Mouse (Mus musculus): Measurements from ENCODE around the gene Phf3. TPM values are rescaled to one million over a fixed set of nuclear protein-coding genes. Genes with fewer than 3 reads are reported as not detected.
"Not testable (repeated sequence)": the region's sequence is repeated elsewhere in the genome, so short reads cannot be mapped to it uniquely, and the experiment has no call there.

The Phf3 gene
- polyA plus RNA-seq (2016; fragmentation: Nextera tagmentation; extraction: Ambion mirVana): 44.5 and 44.9 TPM in 2 replicates

GRCm38 (mm10) chr1:30873541-30874260 lies at the start of gene Phf3:
Phf3 (minus strand) TSS chr1:30873921.
- no peaks in the 10 kb centered on the region for H3K9me3 ChIP-seq
- under 1% methylated on average over 44 of the region's 85 CpGs for WGBS
- peak within 1 kb of the TSS; percentile 61 for H3K4me2 ChIP-seq
- no peaks in the 10 kb centered on the region for H3K27me3 ChIP-seq
- no peaks in the 10 kb centered on the region for H3K36me3 ChIP-seq
- H3K4me1 ChIP-seq (replicated peaks): peaks cover 10% of the 10 kb centered on the region
- peak within 1 kb of the TSS; percentile 99 for H3K27ac ChIP-seq
- peak within 1 kb of the TSS; percentile 90 for H3K4me3 ChIP-seq (replicated peaks)
- H3K9ac ChIP-seq (replicated peaks): peak within 1 kb of the TSS; percentile 94
- peak; percentile 92 for ATAC-seq (ENCODE audit: insufficient number of reproducible peaks, insufficient read depth, low FRiP score, low TSS enrichment, low read depth)

- H3K4me2 ChIP-seq: no peak overlapping the region
- H3K4me1 ChIP-seq (replicated peaks): no peaks in the 10 kb centered on the region
- no peak overlapping the region for H3K9ac ChIP-seq (replicated peaks)
- WGBS: 83% methylated on average over 3 of the region's 3 CpGs
- ATAC-seq (ENCODE audit: insufficient number of reproducible peaks, insufficient read depth, low FRiP score, low TSS enrichment, low read depth): no peak
- H3K27ac ChIP-seq: no peak overlapping the region
- no peaks in the 10 kb centered on the region for H3K36me3 ChIP-seq
- peaks cover 19% of the 10 kb centered on the region for H3K9me3 ChIP-seq
- no peak overlapping the region for H3K4me3 ChIP-seq (replicated peaks)
- H3K27me3 ChIP-seq: no peaks in the 10 kb centered on the region
Measured at GRCm38 (mm10) chr1:30922237-30922636, 48.5 kb upstream of the Phf3 start.

GRCm38 (mm10) chr1:30921252-30921651 lies 47.5 kb upstream of the Phf3 start:
- no peak overlapping the region for H3K27ac ChIP-seq
- no peak overlapping the region for H3K9ac ChIP-seq (replicated peaks)
- H3K4me2 ChIP-seq: no peak overlapping the region
- H3K4me3 ChIP-seq (replicated peaks): no peak overlapping the region
- no peaks in the 10 kb centered on the region for H3K4me1 ChIP-seq (replicated peaks)
- no peak for ATAC-seq (ENCODE audit: insufficient number of reproducible peaks, insufficient read depth, low FRiP score, low TSS enrichment, low read depth)
- peaks cover 19% of the 10 kb centered on the region for H3K9me3 ChIP-seq
- H3K27me3 ChIP-seq: no peaks in the 10 kb centered on the region
- no peaks in the 10 kb centered on the region for H3K36me3 ChIP-seq

GRCm38 (mm10) chr1:30920620-30921177 lies 47.0 kb upstream of the Phf3 start:
- Histone ChIP-seq H3K9me3 (peaks cover 19% of the 10 kb centered on the region), H3K4me2 (no peak overlapping the region), H3K4me3 (replicated peaks) (no peak overlapping the region), H3K27ac (no peak overlapping the region), H3K27me3 (no peaks in the 10 kb centered on the region), H3K9ac (replicated peaks) (no peak overlapping the region), H3K4me1 (replicated peaks) (no peaks in the 10 kb centered on the region), H3K36me3 (no peaks in the 10 kb centered on the region)
- WGBS: 96% methylated on average over 1 of the region's 1 CpGs
- ATAC-seq (ENCODE audit: insufficient number of reproducible peaks, insufficient read depth, low FRiP score, low TSS enrichment, low read depth): no peak

- Histone ChIP-seq H3K9ac (replicated peaks) (no peak overlapping the region), H3K9me3 (no peaks in the 10 kb centered on the region), H3K27me3 (no peaks in the 10 kb centered on the region), H3K27ac (no peak overlapping the region), H3K36me3 (no peaks in the 10 kb centered on the region), H3K4me1 (replicated peaks) (no peaks in the 10 kb centered on the region), H3K4me2 (no peak overlapping the region), H3K4me3 (replicated peaks) (no peak overlapping the region)
- WGBS: 68% methylated on average over 3 of the region's 3 CpGs
- no peak for ATAC-seq (ENCODE audit: insufficient number of reproducible peaks, insufficient read depth, low FRiP score, low TSS enrichment, low read depth)
Measured at GRCm38 (mm10) chr1:30910172-30910571, 36.5 kb upstream of the Phf3 start.

- Histone ChIP-seq H3K4me1 (replicated peaks) (no peaks in the 10 kb centered on the region), H3K4me2 (no peak overlapping the region), H3K27me3 (no peaks in the 10 kb centered on the region), H3K9me3 (no peaks in the 10 kb centered on the region), H3K27ac (no peak overlapping the region), H3K4me3 (replicated peaks) (no peak overlapping the region), H3K36me3 (no peaks in the 10 kb centered on the region), H3K9ac (replicated peaks) (no peak overlapping the region)
- no peak for ATAC-seq (ENCODE audit: insufficient number of reproducible peaks, insufficient read depth, low FRiP score, low TSS enrichment, low read depth)
- 69% methylated on average over 4 of the region's 4 CpGs for WGBS
Measured at GRCm38 (mm10) chr1:30908797-30909196, 35.1 kb upstream of the Phf3 start.

GRCm38 (mm10) chr1:30903480-30904218 lies 29.9 kb upstream of the Phf3 start:
- Histone ChIP-seq H3K4me1 (replicated peaks) (no peaks in the 10 kb centered on the region), H3K36me3 (no peaks in the 10 kb centered on the region), H3K27me3 (no peaks in the 10 kb centered on the region), H3K27ac (no peak overlapping the region), H3K4me3 (replicated peaks) (no peak overlapping the region), H3K9me3 (no peaks in the 10 kb centered on the region), H3K9ac (replicated peaks) (no peak overlapping the region), H3K4me2 (no peak overlapping the region)
- 89% methylated on average over 3 of the region's 3 CpGs for WGBS
- ATAC-seq (ENCODE audit: insufficient number of reproducible peaks, insufficient read depth, low FRiP score, low TSS enrichment, low read depth): no peak

- Histone ChIP-seq H3K9ac (replicated peaks) (no peak overlapping the region), H3K36me3 (no peaks in the 10 kb centered on the region), H3K9me3 (no peaks in the 10 kb centered on the region), H3K27ac (no peak overlapping the region), H3K27me3 (no peaks in the 10 kb centered on the region), H3K4me2 (no peak overlapping the region), H3K4me3 (replicated peaks) (no peak overlapping the region), H3K4me1 (replicated peaks) (no peaks in the 10 kb centered on the region)
- 82% methylated on average over 2 of the region's 2 CpGs for WGBS
- no peak for ATAC-seq (ENCODE audit: insufficient number of reproducible peaks, insufficient read depth, low FRiP score, low TSS enrichment, low read depth)
Measured at GRCm38 (mm10) chr1:30898691-30899090, 25.0 kb upstream of the Phf3 start.

DNA sequence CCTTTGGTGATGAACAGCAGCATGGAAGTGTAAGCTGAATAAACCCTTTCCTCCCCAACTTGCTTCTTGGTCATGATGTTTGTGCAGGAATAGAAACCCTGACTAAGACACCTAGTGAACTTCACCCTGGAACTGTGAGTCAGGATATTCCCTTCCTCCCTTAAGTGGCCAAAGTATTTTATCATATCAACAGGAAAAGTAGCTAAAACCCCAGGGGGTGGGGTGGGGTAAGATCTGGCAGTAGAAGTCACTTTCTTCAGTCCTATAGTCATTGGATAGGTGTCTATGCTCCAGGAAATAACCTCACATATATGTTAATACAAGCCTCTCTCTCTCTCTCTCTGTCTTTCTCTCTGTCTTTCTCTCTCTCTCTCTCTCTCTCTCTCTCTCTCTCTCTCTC lies 21.6 kb upstream of the Phf3 start:
- ATAC-seq (ENCODE audit: insufficient number of reproducible peaks, insufficient read depth, low FRiP score, low TSS enrichment, low read depth): not testable (repeated sequence)

DNA sequence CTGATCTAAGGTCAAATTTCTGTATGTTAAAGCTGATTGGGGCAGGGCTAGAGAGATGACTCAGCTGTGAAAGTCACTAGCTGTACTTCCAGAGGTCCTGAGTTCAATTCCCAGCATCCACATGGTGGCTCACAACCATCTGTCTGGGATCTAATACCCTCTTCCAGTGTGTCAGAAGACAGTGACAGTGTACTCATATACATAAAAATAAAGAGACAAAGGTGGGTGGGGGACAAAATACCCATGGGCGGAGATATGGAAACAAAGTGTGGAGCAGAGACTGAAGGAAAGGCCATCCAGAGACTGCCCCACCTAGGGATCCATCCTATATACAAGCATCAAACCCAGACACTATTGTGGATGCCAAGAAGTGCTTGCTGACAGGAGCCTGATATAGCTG lies 10.1 kb upstream of the Phf3 start:
- WGBS: 95% methylated on average over 1 of the region's 1 CpGs
- H3K27ac ChIP-seq; H3K27me3 ChIP-seq; H3K9me3 ChIP-seq; H3K36me3 ChIP-seq; ATAC-seq (ENCODE audit: insufficient number of reproducible peaks, insufficient read depth, low FRiP score, low TSS enrichment, low read depth); H3K4me1 ChIP-seq (replicated peaks); H3K9ac ChIP-seq (replicated peaks); H3K4me3 ChIP-seq (replicated peaks); H3K4me2 ChIP-seq: not testable (repeated sequence)

More for the DNA sequence above, 21.6 kb upstream of the Phf3 start:
- H3K9ac ChIP-seq (replicated peaks); H3K27ac ChIP-seq; H3K4me3 ChIP-seq (replicated peaks); H3K4me1 ChIP-seq (replicated peaks); H3K36me3 ChIP-seq; H3K9me3 ChIP-seq; H3K27me3 ChIP-seq; H3K4me2 ChIP-seq: not testable (repeated sequence)

- Histone ChIP-seq H3K27me3 (no peaks in the 10 kb centered on the region), H3K9ac (replicated peaks) (no peak overlapping the region), H3K4me1 (replicated peaks) (peaks cover 10% of the 10 kb centered on the region), H3K4me2 (no peak overlapping the region), H3K9me3 (no peaks in the 10 kb centered on the region), H3K27ac (no peak overlapping the region), H3K36me3 (no peaks in the 10 kb centered on the region), H3K4me3 (replicated peaks) (no peak overlapping the region)
- no peak for ATAC-seq (ENCODE audit: insufficient number of reproducible peaks, insufficient read depth, low FRiP score, low TSS enrichment, low read depth)
Measured at GRCm38 (mm10) chr1:30875746-30876145, 2.0 kb upstream of the Phf3 start.
